Mouse (Mus musculus) heart, embryonic 16.5 days (tissue): ENCODE data around the gene Prc1. TPM values are rescaled to one million over a fixed set of nuclear protein-coding genes. Genes with fewer than 3 reads are reported as not detected.

Experiments used
- ATAC-seq: fragments of 200-750 bp; cut with Nextera tagmentation; replicated peaks from 2 replicates; pipeline ENCODE4 v1.8.0; 2017; ENCODE audit warnings: moderate number of reproducible peaks; ENCODE audit not compliant: insufficient read depth, low FRiP score; ENCODE audit errors: extremely low read depth
- H3K27ac ChIP-seq: fragments of 300-500 bp; sonication (generic); 2 replicates; pipeline ENCODE4 v1.5.1; 2014; ENCODE audit warnings: mild to moderate bottlenecking, low read length, control low read depth, moderate library complexity
- H3K27me3 ChIP-seq: fragments of 300-500 bp; sonication (generic); 2 replicates; pipeline ENCODE4 v1.6.1; 2014; ENCODE audit warnings: low read length, mixed read lengths; ENCODE audit not compliant: control insufficient read depth, insufficient read depth
- H3K36me3 ChIP-seq: fragments of 300-500 bp; sonication (generic); 2 replicates; pipeline ENCODE4 v1.6.1; 2014; ENCODE audit not compliant: control insufficient read depth, insufficient read depth
- H3K4me1 ChIP-seq: fragments of 300-500 bp; sonication (generic); 2 replicates; pipeline ENCODE4 v1.6.1; 2014; ENCODE audit warnings: low read length, mixed read lengths; ENCODE audit not compliant: control insufficient read depth, insufficient read depth
- H3K4me2 ChIP-seq: fragments of 300-500 bp; sonication (generic); 2 replicates; pipeline ENCODE4 v1.6.1; 2014; ENCODE audit warnings: low read depth, mild to moderate bottlenecking, control low read depth, low read length
- H3K4me3 ChIP-seq: fragments of 300-500 bp; sonication (generic); 2 replicates; pipeline ENCODE4 v1.5.1; 2014; ENCODE audit warnings: mild to moderate bottlenecking, control low read depth, low read length
- H3K9ac ChIP-seq: fragments of 300-500 bp; sonication (generic); 2 replicates; pipeline ENCODE4 v1.6.1; 2014; ENCODE audit warnings: low read length, control low read depth
- H3K9me3 ChIP-seq: fragments of 300-500 bp; sonication (generic); replicated peaks from 2 replicates; pipeline ENCODE4 v1.6.1; 2016; ENCODE audit warnings: low read length; ENCODE audit not compliant: control insufficient read depth
- WGBS: fragments of 180-500 bp; shearing (Covaris S2); extraction: QIAGEN DNeasy Blood & Tissue Kit; methylation state at CpG from one replicate; pipeline ENCODE4 v1.1.7; 2014; 5-methylcytosine and 5-hydroxymethylcytosine counted together
- polyA plus RNA-seq: library from polyadenylated mRNA; unstranded; fragments of >200 nt; fragmentation: Nextera tagmentation; extraction: Ambion mirVana; gene quantifications from 2 replicates; pipeline ENCODE4 v1.2.1, GENCODE M21; 2015

The Prc1 gene
- polyA plus RNA-seq, 1 experiment from 2014 or later: 164 TPM

DNA sequence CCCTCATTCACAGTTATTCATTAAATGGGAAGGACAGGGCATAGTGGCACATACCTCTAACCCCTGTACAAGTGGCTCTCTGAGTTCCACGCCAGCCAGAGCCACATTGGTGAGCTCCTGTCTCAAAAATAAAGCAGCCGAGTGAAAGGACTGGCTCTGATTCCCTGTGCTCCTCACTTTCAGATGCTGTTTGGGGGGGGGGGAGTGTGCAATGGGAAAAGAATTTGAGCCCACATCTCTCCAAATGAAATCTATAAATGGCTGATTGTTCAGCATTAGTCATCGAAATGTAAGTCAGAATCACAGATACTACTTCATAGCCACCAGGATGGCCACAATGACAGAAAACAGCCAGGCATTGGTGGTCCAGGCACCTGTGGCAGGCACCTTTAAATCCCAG, 2.8 kb downstream of the Prc1 start:
- ATAC-seq: no peak
- H3K27ac ChIP-seq: no peak overlapping the region
- 0 out of 2 replicates have a peak overlapping the region, but pooled peaks have one; percentile 29 for H3K9ac ChIP-seq
- H3K9me3 ChIP-seq: no peaks in the 10 kb centered on the region
- peak overlapping the region; percentile 3; the same call in 1 of the 2 replicates for H3K4me3 ChIP-seq
- 0 out of 2 replicates have a peak overlapping the region, but pooled peaks have one; percentile 15 for H3K4me2 ChIP-seq
- WGBS: 60% methylated on average over 3 of the region's 3 CpGs
- H3K4me1 ChIP-seq: peaks cover 20% of the 10 kb centered on the region
- no peaks in the 10 kb centered on the region for H3K27me3 ChIP-seq
- peaks cover 16% of the 10 kb centered on the region for H3K36me3 ChIP-seq

DNA sequence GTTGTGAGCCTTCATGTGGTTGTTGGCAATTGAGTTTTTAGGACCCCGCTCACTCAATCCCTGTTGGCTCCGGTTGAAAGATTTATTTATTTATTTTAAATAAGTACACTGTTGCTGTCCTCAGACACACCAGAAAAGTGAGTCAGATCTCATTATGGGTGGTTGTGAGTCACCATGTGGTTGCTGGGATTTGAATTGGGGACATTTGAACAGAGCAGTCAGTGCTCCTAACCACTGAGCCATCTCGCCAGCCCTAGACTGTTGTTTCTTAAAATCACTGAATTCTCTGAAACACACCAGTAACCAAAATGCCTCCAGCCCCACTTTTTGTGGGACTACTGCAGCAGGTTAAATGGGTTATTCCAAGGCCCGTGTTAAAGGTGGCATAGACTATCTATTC, 4.5 kb downstream of the Prc1 start:
- Histone ChIP-seq H3K9ac (no peak overlapping the region), H3K4me1 (peaks cover 20% of the 10 kb centered on the region), H3K36me3 (peaks cover 26% of the 10 kb centered on the region), H3K27me3 (no peaks in the 10 kb centered on the region), H3K4me3 (no peak overlapping the region), H3K27ac (no peak overlapping the region), H3K4me2 (no peak overlapping the region), H3K9me3 (no peaks in the 10 kb centered on the region)
- no peak for ATAC-seq
- WGBS: 93% methylated on average over 4 of the region's 4 CpGs

DNA sequence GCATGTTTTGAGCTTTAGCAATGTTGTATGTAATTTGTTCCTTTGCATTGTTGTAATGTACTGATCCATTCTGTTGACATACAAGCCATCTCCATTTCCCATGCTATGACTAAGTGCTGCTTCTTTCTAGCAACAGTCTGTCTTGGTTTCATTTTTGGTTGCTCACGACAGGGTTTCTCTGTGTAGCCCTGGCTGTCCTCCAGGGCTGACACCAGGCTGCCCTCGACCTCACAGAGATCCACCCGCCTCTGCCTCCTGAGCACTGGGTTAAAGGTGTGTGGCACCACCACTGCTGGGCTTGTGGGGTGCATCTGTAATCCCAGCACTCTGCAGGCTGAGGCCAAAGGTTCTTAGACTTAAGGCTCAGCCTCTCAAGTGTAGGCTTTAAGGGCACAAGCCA, 5.3 kb downstream of the Prc1 start:
- peaks cover 20% of the 10 kb centered on the region for H3K4me1 ChIP-seq
- H3K27me3 ChIP-seq: no peaks in the 10 kb centered on the region
- 92% methylated on average over 3 of the region's 3 CpGs for WGBS
- no peak overlapping the region for H3K4me3 ChIP-seq
- no peaks in the 10 kb centered on the region for H3K9me3 ChIP-seq
- no peak overlapping the region for H3K9ac ChIP-seq
- ATAC-seq: no peak
- H3K4me2 ChIP-seq: no peak overlapping the region
- H3K27ac ChIP-seq: no peak overlapping the region
- H3K36me3 ChIP-seq: peaks cover 33% of the 10 kb centered on the region

DNA sequence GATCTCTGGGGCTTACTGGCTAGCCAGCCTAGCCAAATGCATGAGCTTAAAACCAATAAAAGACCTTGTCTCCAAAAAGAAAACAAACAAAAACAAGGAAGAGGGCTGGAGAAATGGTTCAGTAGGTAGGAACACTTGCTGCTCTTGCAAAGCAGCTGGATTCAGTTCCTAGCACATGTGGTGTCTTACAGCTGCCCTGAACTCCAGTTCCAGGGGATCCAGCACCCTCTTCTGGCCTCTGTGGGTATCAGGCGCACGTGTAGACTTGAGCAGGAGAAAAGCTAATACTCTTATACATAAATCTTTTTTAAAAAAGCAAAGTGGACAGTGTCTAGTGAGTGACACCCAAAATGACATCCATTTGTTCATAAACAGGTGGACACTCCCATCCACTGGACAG, 7.3 kb downstream of the Prc1 start:
- H3K27me3 ChIP-seq: no peaks in the 10 kb centered on the region
- H3K9ac ChIP-seq: no peak overlapping the region
- H3K27ac ChIP-seq: no peak overlapping the region
- H3K4me3 ChIP-seq: no peak overlapping the region
- H3K36me3 ChIP-seq: peaks cover 49% of the 10 kb centered on the region
- ATAC-seq: no peak
- H3K4me1 ChIP-seq: peaks cover 9% of the 10 kb centered on the region
- no peak overlapping the region for H3K4me2 ChIP-seq
- 88% methylated on average over 2 of the region's 2 CpGs for WGBS
- no peaks in the 10 kb centered on the region for H3K9me3 ChIP-seq

DNA sequence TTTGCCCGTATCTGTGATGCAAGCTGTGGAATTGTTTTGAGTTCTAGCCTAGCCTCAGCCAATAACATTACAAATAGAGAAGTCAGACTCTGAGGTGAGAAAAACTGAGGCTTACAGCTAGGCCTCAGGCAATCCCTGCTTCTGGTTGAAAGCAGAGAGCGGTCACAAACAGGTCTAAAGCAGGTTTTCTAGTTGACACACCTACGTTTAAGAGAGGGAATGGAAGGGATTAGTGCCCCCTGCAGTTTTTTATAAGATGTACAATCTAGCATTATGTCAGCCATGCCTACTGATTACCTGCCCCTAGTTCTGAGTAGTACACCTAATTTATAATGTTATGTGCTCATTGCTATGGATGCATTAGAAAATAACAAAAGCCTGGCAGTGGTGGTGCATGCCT, 13.5 kb downstream of the Prc1 start:
- H3K36me3 ChIP-seq: peaks cover 68% of the 10 kb centered on the region
- H3K4me1 ChIP-seq: no peaks in the 10 kb centered on the region
- no peaks in the 10 kb centered on the region for H3K9me3 ChIP-seq
- H3K9ac ChIP-seq: no peak overlapping the region
- H3K27ac ChIP-seq: no peak overlapping the region
- ATAC-seq: no peak
- 84% methylated on average over 3 of the region's 3 CpGs for WGBS
- H3K4me3 ChIP-seq: no peak overlapping the region
- no peak overlapping the region for H3K4me2 ChIP-seq
- no peaks in the 10 kb centered on the region for H3K27me3 ChIP-seq

DNA sequence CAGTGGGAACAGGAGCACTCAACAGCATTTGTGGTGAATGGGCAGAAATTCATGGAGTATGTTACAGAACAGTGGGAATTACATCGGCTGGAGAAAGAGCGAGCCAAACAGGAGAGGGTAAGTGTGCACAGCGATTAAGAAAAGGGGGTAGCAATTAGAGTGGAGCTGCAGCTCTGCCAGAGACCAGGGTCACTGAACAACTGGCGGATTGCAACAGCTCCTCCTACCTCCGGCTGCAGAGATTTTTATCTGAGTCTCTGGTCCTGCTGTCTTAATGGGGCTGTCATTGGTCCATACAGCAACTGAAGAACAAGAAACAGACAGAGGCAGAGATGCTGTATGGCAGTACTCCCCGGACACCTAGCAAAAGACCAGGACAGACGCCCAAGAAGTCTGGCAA, 16.5 kb downstream of the Prc1 start:
- H3K27ac ChIP-seq: no peak overlapping the region
- no peak for ATAC-seq
- no peaks in the 10 kb centered on the region for H3K27me3 ChIP-seq
- H3K9me3 ChIP-seq: no peaks in the 10 kb centered on the region
- peaks cover 74% of the 10 kb centered on the region for H3K36me3 ChIP-seq
- no peak overlapping the region for H3K4me2 ChIP-seq
- no peak overlapping the region for H3K4me3 ChIP-seq
- H3K4me1 ChIP-seq: no peaks in the 10 kb centered on the region
- WGBS: 78% methylated on average over 7 of the region's 7 CpGs
- H3K9ac ChIP-seq: no peak overlapping the region

DNA sequence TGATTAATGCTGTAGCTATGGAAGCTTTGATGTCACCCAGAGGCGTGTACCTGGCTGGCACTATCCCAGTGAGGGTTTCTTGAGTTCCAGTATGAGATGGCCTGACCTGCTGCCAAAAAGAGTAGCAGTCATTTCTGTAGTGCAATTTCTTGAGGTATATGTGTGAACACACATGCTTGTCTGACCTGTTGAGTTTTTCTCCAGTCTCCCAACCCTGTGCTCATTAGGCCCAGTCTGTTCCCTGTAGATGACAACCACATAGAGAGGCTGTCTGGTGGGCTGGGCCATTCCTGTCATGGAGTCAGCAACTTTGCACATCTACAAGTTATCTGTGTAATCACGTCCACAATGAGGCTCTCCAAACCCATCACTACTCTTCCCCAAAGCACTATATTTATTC, 21.5 kb downstream of the Prc1 start:
- Histone ChIP-seq H3K27ac (no peak overlapping the region), H3K36me3 (peaks cover 53% of the 10 kb centered on the region), H3K9ac (no peak overlapping the region), H3K4me2 (no peak overlapping the region), H3K4me1 (peaks cover 7% of the 10 kb centered on the region), H3K27me3 (no peaks in the 10 kb centered on the region), H3K9me3 (no peaks in the 10 kb centered on the region), H3K4me3 (no peak overlapping the region)
- WGBS: 77% methylated on average over 2 of the region's 2 CpGs
- ATAC-seq: no peak

DNA sequence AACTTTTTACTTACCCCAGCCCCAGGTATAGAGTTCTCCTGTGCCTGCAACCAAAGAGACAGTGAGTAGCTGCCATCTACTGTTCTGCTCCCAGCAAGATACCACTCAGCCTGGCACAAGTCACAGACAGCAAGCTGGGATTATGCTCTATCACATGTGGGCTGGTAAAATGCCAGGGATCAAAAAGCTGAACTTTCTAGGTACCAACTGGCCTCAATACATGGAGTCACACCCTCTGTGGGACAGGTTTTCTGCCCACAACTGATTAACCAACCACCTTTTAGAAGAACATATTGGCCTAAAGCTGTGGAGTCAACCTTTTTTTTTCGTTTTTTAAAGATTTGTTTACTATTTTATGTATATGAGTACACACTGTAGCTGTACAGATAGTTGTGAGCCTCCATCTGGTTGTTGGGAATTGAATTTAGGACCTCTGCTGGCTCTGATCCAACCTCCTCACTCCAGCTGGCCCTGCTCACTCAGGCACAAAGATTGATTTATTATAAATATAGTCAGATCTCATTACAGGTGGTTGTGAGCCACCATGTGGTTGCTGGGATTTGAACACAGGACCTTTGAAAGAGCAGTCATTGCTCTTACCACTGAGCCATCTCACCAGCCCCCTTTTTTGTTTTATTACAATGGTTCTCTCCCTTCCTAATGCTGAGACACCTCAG, 23.3 kb downstream of the Prc1 start:
- no peaks in the 10 kb centered on the region for H3K27me3 ChIP-seq
- WGBS: 80% methylated on average over 1 of the region's 1 CpGs
- H3K9me3 ChIP-seq: no peaks in the 10 kb centered on the region
- H3K4me1 ChIP-seq: peaks cover 7% of the 10 kb centered on the region
- no peak for ATAC-seq
- no peak overlapping the region for H3K9ac ChIP-seq
- H3K4me2 ChIP-seq: no peak overlapping the region
- no peak overlapping the region for H3K4me3 ChIP-seq
- no peak overlapping the region for H3K27ac ChIP-seq
- peaks cover 42% of the 10 kb centered on the region for H3K36me3 ChIP-seq

DNA sequence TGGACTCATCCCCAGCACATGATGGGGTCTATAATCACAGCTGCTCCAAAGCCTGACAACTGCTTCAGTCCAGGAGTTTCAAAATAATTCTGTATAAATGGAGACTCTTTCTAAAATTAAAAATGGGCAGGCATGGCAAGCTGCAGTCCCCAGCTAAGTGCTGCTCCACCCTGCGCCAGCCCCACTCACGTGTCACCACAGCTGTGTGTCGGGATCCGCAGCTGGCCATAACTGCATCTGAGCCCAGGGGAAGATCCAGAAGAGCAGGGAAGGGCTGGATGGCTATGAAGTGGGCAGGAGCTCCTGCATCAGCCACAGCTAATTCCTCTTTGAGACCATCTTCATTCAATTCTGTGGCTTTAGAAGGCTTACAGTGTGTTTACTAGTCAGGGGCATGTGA, 24.4 kb downstream of the Prc1 start:
- ATAC-seq: no peak
- H3K27ac ChIP-seq: no peak overlapping the region

More for the DNA sequence above, 24.4 kb downstream of the Prc1 start:
- Histone ChIP-seq H3K27me3 (no peaks in the 10 kb centered on the region), H3K4me1 (peaks cover 16% of the 10 kb centered on the region), H3K9me3 (no peaks in the 10 kb centered on the region), H3K36me3 (peaks cover 32% of the 10 kb centered on the region), H3K4me2 (no peak overlapping the region), H3K4me3 (no peak overlapping the region), H3K9ac (no peak overlapping the region)
- 80% methylated on average over 4 of the region's 4 CpGs for WGBS
